Mouse (Mus musculus) brain, embryonic 14.5 days (tissue): Measurements from ENCODE around the gene Slc38a1. TPM values are rescaled to one million over a fixed set of nuclear protein-coding genes. Genes with fewer than 3 reads are reported as not detected.

Source experiments
- DNase-seq: peaks from one replicate; pipeline ENCODE4 v3.0.0-alpha.2; 2011; ENCODE audit warnings: low read depth
- CTCF ChIP-seq: fragments of 200-500 bp; IDR thresholded peaks from 2 replicates; pipeline ENCODE4 v1.5.1; 2012; ENCODE audit warnings: inconsistent platforms, mild to moderate bottlenecking, moderate library complexity, borderline replicate concordance; ENCODE audit not compliant: insufficient read depth, insufficient read length; ENCODE audit errors: extremely low read depth
- POLR2A ChIP-seq: fragments of 200-500 bp; IDR thresholded peaks from 2 replicates; pipeline ENCODE4 v1.6.1; 2012; ENCODE audit warnings: mild to moderate bottlenecking, inconsistent platforms, borderline replicate concordance; ENCODE audit not compliant: poor library complexity, insufficient read depth, insufficient read length, severe bottlenecking; ENCODE audit errors: extremely low read depth
- polyA plus RNA-seq: library from polyadenylated mRNA; depleted of rRNA; stranded (reverse); fragments of >200 nt; gene quantifications from 2 replicates; pipeline ENCODE4 v1.2.3, GENCODE M21; 2012

The Slc38a1 gene
- polyA plus RNA-seq, 1 experiment = 133 TPM

- TF ChIP-seq CTCF (no peak), POLR2A (no peak)
- DNase-seq = no peak
Observed at GRCm38 (mm10) chr15:96622376-96622775, 20.3 kb downstream of the Slc38a1 start.

DNA sequence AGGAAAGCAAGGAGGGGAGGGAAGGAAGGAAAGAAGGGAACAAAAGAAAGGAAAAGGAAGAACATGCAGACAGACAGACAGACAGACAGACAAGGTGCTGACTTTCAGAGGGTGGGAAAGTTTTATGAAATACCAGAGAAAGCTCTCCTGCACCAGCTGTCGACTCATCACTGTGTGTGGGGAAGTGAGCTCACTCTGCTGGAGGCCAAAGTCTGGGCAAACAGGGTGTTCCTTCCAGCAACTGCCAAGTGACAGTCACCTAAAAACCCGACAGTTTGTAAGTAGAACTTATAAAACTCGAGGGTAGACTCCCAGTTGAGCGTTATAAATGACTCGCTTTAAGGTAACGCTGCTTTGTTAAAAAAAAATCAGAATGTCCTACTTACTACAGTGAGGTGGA is 21.0 kb downstream of the Slc38a1 start:
- DNase-seq = no peak
- TF ChIP-seq CTCF = no peak
- TF ChIP-seq POLR2A = no peak

- no peak for DNase-seq
- TF ChIP-seq POLR2A = no peak
- TF ChIP-seq CTCF = no peak
Observed at GRCm38 (mm10) chr15:96617555-96617954, 25.2 kb downstream of the Slc38a1 start.

- no peak for TF ChIP-seq POLR2A
- TF ChIP-seq CTCF = no peak
- no peak for DNase-seq
Observed at GRCm38 (mm10) chr15:96608671-96609070, 34.0 kb downstream of the Slc38a1 start.

DNA sequence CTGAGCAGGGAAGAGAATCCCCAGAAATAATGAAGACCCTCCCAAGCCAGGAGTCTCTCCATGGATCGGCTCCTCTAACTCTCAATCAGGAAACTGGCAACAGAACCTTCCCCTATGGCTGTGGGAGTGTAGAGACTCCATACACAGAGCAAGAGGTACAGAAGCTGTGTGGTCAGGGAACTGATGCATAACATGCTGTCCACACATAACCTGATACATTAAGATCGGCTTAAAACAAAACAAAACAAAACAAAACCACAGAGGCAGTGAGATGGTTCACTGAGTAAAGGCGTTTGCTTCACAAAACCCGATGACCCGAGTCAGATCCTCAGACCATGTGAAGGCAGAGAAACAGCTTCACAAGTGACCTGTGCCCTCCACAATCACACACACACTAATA is 35.3 kb downstream of the Slc38a1 start:
- TF ChIP-seq CTCF = no peak
- TF ChIP-seq POLR2A = no peak
- no peak for DNase-seq

- no peak for TF ChIP-seq CTCF
- TF ChIP-seq POLR2A = no peak
- DNase-seq = peak; percentile 65
Observed at GRCm38 (mm10) chr15:96604282-96604681, 38.4 kb downstream of the Slc38a1 start.

DNA sequence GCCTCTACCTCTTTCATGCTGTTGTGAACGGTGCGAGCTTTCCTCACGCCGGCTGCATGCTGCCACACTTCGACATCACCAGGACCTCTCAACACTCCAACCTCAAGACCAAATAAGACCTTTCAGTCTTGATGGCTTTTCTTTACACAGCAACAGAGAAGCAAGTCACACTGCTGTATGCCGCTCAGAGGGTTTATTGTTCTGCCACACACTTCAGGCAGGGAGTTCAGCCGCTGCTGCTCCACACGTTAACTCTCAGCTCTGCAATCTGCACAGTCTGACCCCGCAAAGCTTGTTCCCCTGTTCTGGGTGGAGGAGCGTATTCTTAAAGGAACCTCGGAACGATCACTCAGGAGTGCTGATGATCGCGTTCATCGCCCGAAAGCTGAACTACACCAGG is 40.7 kb downstream of the Slc38a1 start:
- DNase-seq = peak; percentile 62
- TF ChIP-seq POLR2A (no peak), CTCF (no peak)

- no peak for TF ChIP-seq CTCF
- TF ChIP-seq POLR2A = no peak
- peak; percentile 90 for DNase-seq
Observed at GRCm38 (mm10) chr15:96599852-96600781, 42.6 kb downstream of the Slc38a1 start.

GRCm38 (mm10) chr15:96598888-96599578 is 43.7 kb downstream of the Slc38a1 start:
- peak; percentile 39 for DNase-seq

GRCm38 (mm10) chr15:96597116-96597515 is 45.6 kb downstream of the Slc38a1 start:
- no peak for DNase-seq
- no peak for TF ChIP-seq POLR2A
- TF ChIP-seq CTCF = no peak

More at GRCm38 (mm10) chr15:96598888-96599578, 43.7 kb downstream of the Slc38a1 start:
- TF ChIP-seq CTCF (no peak), POLR2A (no peak)

DNA sequence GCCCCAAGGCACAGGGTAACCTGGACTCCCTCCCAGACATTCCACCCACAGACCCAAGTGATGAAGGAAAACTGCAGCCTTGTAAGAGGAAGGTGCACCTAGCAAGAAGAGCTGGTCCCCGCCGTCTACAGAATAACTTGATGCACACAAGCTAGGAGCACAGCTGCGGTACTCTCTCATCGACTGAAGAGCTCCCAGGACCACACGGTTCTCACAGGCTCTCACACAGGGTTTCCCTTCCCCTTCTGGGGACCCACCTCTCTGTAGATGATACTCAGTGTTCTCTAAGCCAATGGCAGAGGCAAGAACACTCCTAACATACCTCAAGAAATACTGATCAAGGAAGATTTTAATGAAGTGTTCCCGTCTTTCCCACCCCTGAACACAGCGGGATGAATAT is 48.4 kb downstream of the Slc38a1 start:
- no peak for DNase-seq
- no peak for TF ChIP-seq POLR2A
- TF ChIP-seq CTCF = no peak
